In the genomic region with DNA sequence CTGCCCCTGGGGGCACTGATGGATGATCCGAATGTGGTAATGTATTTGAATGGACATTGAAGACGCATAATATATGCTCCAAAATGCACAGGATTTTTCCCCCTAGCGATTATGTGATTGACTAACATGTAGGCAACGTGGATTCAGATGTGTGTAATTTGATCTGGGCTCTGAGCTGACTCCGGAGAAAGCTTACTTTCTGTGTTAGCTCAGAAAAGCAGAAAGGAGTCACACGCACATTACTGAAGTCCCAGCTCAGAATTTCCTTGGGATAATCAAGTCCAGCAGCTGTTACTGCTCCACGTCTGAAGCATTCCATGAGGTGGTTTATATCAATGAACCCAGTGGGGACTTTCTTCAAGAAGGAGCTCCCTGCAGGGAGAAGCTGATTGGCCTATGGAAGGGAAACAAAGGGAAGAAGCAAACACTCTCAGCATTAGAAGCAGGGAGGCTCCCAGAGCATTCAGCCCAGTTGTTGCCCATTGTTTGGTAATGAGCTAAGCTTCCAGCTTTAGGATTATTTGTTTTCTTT, we compare ENCODE assay signal across 15 mouse cellular contexts. TPM values are rescaled to one million over a fixed set of nuclear protein-coding genes. Genes with fewer than 3 reads are reported as not detected.
DNase-seq lines count a peak whose midpoint lies in the region; ATAC-seq and TF ChIP-seq lines count a peak whose summit lies in the region.
"Had no signal": no experiment of that assay in that cellular context is flagged by ENCODE, and none has a peak within 500 bp of the region (broad histone marks: within the 10 kb centered on the region; RNA-seq: fewer than 3 reads in every experiment).

No protein-coding gene starts in this region.

- no peak for ATAC-seq in forebrain, embryonic 14.5 days
- no peak for ATAC-seq in forebrain, embryonic 15.5 days (replicated peaks)
- no peak for ATAC-seq in stomach, embryonic 14.5 days (ENCODE audit: insufficient number of reproducible peaks, insufficient read depth, low FRiP score, low read depth)
- no peak for ATAC-seq in stomach, postnatal 0 days (ENCODE audit: low FRiP score, low TSS enrichment)
- ATAC-seq in limb, embryonic 12.5 days (ENCODE audit: insufficient number of reproducible peaks, insufficient read depth, low FRiP score, low TSS enrichment, low read depth): no peak
- ATAC-seq: lung, postnatal 0 days had no signal

- TF ChIP-seq CTCF in stomach, postnatal 0 days (IDR thresholded peaks at IDR 0.05; ENCODE audit: low read depth): no peak

- no peaks in the 10 kb centered on the region for H3K27me3 ChIP-seq in forebrain, embryonic 14.5 days (replicated peaks; ENCODE audit: control insufficient read depth, insufficient read depth, low read length)
- no peaks in the 10 kb centered on the region for H3K27me3 ChIP-seq in forebrain, embryonic 15.5 days
- H3K27me3 ChIP-seq in stomach, embryonic 14.5 days (ENCODE audit: control insufficient read depth, insufficient read depth, low read length): no peaks in the 10 kb centered on the region
- no peaks in the 10 kb centered on the region for H3K27me3 ChIP-seq in stomach, postnatal 0 days (ENCODE audit: control insufficient read depth, insufficient read depth, low read length)
- H3K27me3 ChIP-seq in limb, embryonic 12.5 days: 0 out of 2 replicates have a peak, but pooled peaks cover 3% of the 10 kb centered on the region

- no peak overlapping the region for H3K27ac ChIP-seq in forebrain, embryonic 14.5 days (ENCODE audit: low read depth, low read length)
- no peak overlapping the region for H3K27ac ChIP-seq in forebrain, embryonic 15.5 days (replicated peaks)
- H3K27ac ChIP-seq in stomach, embryonic 14.5 days (ENCODE audit: low read length): peak overlapping the region; percentile 24; the same call in 1 of the 2 replicates
- no peak overlapping the region for H3K27ac ChIP-seq in stomach, postnatal 0 days (replicated peaks)
- peak overlapping the region; percentile 83 for H3K27ac ChIP-seq in limb, embryonic 12.5 days

- WGBS in forebrain, embryonic 14.5 days: 30% methylated on average over 7 of the region's 7 CpGs
- 23% methylated on average over 7 of the region's 7 CpGs for WGBS in forebrain, embryonic 15.5 days
- WGBS in stomach, embryonic 14.5 days: 16% methylated on average over 7 of the region's 7 CpGs
- 24% methylated on average over 7 of the region's 7 CpGs for WGBS in stomach, postnatal 0 days
- WGBS in limb, embryonic 12.5 days: 15% methylated on average over 7 of the region's 7 CpGs

- H3K4me2 ChIP-seq in forebrain, embryonic 14.5 days (ENCODE audit: low read length): no peak overlapping the region
- no peak overlapping the region for H3K4me2 ChIP-seq in forebrain, embryonic 15.5 days (replicated peaks)
- H3K4me2 ChIP-seq in stomach, embryonic 14.5 days (replicated peaks; ENCODE audit: low read depth, low read length): no peak overlapping the region
- no peak overlapping the region for H3K4me2 ChIP-seq in stomach, postnatal 0 days (replicated peaks; ENCODE audit: low read depth)
- H3K4me2 ChIP-seq in limb, embryonic 12.5 days: 0 out of 2 replicates have a peak overlapping the region, but pooled peaks have one; percentile 2

- DNase-seq in forebrain, embryonic 14.5 days (ENCODE audit: low spot score): peak; percentile 13
- no peak for DNase-seq in stomach, postnatal 0 days (ENCODE audit: low spot score)
- DNase-seq in yolk sac, embryonic 10.5 days (ENCODE audit: low spot score): peak; percentile 1
- DNase-seq in heart, postnatal 36 days: no peak
- DNase-seq in spleen, adult 12 weeks (ENCODE audit: low spot score): no peak
- DNase-seq: adrenal gland, postnatal 25 days; B cell, adult 2 months; cerebellum, adult 18-20 months; heart, postnatal 4 days; kidney, postnatal 36 days had no signal

- TF ChIP-seq EP300 in stomach, postnatal 0 days (optimal IDR thresholded peaks at IDR 0.05): no peak

- H3K9me3 ChIP-seq in forebrain, embryonic 14.5 days (replicated peaks; ENCODE audit: control insufficient read depth, low read length): no peaks in the 10 kb centered on the region
- no peaks in the 10 kb centered on the region for H3K9me3 ChIP-seq in forebrain, embryonic 15.5 days
- no peaks in the 10 kb centered on the region for H3K9me3 ChIP-seq in stomach, embryonic 14.5 days (ENCODE audit: control insufficient read depth, low read depth, low read length)
- H3K9me3 ChIP-seq in stomach, postnatal 0 days (ENCODE audit: control insufficient read depth, low read length): no peaks in the 10 kb centered on the region
- H3K9me3 ChIP-seq in limb, embryonic 12.5 days: no peaks in the 10 kb centered on the region

- H3K9ac ChIP-seq in forebrain, embryonic 14.5 days (ENCODE audit: low read length): no peak overlapping the region
- H3K9ac ChIP-seq in forebrain, embryonic 15.5 days (replicated peaks): no peak overlapping the region
- H3K9ac ChIP-seq in stomach, embryonic 14.5 days (replicated peaks; ENCODE audit: low read depth, low read length): no peak overlapping the region
- no peak overlapping the region for H3K9ac ChIP-seq in stomach, postnatal 0 days (ENCODE audit: low read length)
- no peak overlapping the region for H3K9ac ChIP-seq in limb, embryonic 12.5 days (replicated peaks)

- intact Hi-C loops in heart, postnatal 36 days (cut with DNase I): no loop called here

- H3K4me1 ChIP-seq in forebrain, embryonic 14.5 days (ENCODE audit: control insufficient read depth, insufficient read depth, low read length): no peaks in the 10 kb centered on the region
- H3K4me1 ChIP-seq in forebrain, embryonic 15.5 days: no peaks in the 10 kb centered on the region
- no peaks in the 10 kb centered on the region for H3K4me1 ChIP-seq in stomach, embryonic 14.5 days (ENCODE audit: control insufficient read depth, insufficient read depth, low read length)
- no peaks in the 10 kb centered on the region for H3K4me1 ChIP-seq in stomach, postnatal 0 days (replicated peaks; ENCODE audit: control insufficient read depth, insufficient read depth)
- no peaks in the 10 kb centered on the region for H3K4me1 ChIP-seq in limb, embryonic 12.5 days (replicated peaks)

- no peaks in the 10 kb centered on the region for H3K36me3 ChIP-seq in forebrain, embryonic 14.5 days (ENCODE audit: control insufficient read depth, insufficient read depth, low read length)
- no peaks in the 10 kb centered on the region for H3K36me3 ChIP-seq in forebrain, embryonic 15.5 days
- no peaks in the 10 kb centered on the region for H3K36me3 ChIP-seq in stomach, embryonic 14.5 days (ENCODE audit: control insufficient read depth, insufficient read depth, low read length)
- no peaks in the 10 kb centered on the region for H3K36me3 ChIP-seq in stomach, postnatal 0 days (ENCODE audit: control insufficient read depth, insufficient read depth, low read length)
- H3K36me3 ChIP-seq in limb, embryonic 12.5 days: no peaks in the 10 kb centered on the region

- no peak overlapping the region for H3K4me3 ChIP-seq in forebrain, embryonic 14.5 days (ENCODE audit: low read depth, low read length)
- no peak overlapping the region for H3K4me3 ChIP-seq in forebrain, embryonic 15.5 days
- no peak overlapping the region for H3K4me3 ChIP-seq in stomach, embryonic 14.5 days (ENCODE audit: low read depth, low read length)
- no peak overlapping the region for H3K4me3 ChIP-seq in stomach, postnatal 0 days (ENCODE audit: low read depth, low read length)
- H3K4me3 ChIP-seq in limb, embryonic 12.5 days (replicated peaks): no peak overlapping the region
- H3K4me3 ChIP-seq: erythroblast, embryonic 14.5 days had no signal

RNA-seq across cellular contexts. Expression of a gene that starts 17.9 kb away (rescaled TPM):
- 17.5 and 19.4 TPM in 2 replicates for polyA plus RNA-seq in forebrain, embryonic 14.5 days (2014; fragmentation: Nextera tagmentation; extraction: Ambion mirVana)
- polyA plus RNA-seq in forebrain, embryonic 15.5 days (2015; fragmentation: Nextera tagmentation; extraction: Ambion mirVana): 13.7 and 13.9 TPM in 2 replicates
- polyA plus RNA-seq in stomach, embryonic 14.5 days (2014; fragmentation: Nextera tagmentation; extraction: Ambion mirVana): 26.5 and 28.2 TPM in 2 replicates
- 10.7 and 11.2 TPM in 2 replicates for polyA plus RNA-seq in stomach, postnatal 0 days (2015; fragmentation: Nextera tagmentation; extraction: Ambion mirVana)
- 37.2 and 37.8 TPM in 2 replicates for polyA plus RNA-seq in limb, embryonic 12.5 days (2016; fragmentation: Nextera tagmentation; extraction: Ambion mirVana)
- total RNA-seq in heart, postnatal 36 days (2021): 10 to 100 TPM; 20.4 to 21.4 TPM

Comparison
In these comparisons a context has a peak if more than half of its experiments do, and no peak if none do; other contexts are left out.
1. H3K27ac ChIP-seq: peak in stomach, embryonic 14.5 days (single experiment) and limb, embryonic 12.5 days (single experiment); none in forebrain, embryonic 14.5 days (single experiment), forebrain, embryonic 15.5 days (single experiment) and stomach, postnatal 0 days (single experiment).
2. DNase-seq: peak in forebrain, embryonic 14.5 days (single experiment) and yolk sac, embryonic 10.5 days (single experiment); none in stomach, postnatal 0 days (single experiment), heart, postnatal 36 days (0 of 2) and spleen, adult 12 weeks (single experiment).